Mouse (Mus musculus): Measurements from ENCODE around the gene Psg22.

GRCm38 (mm10) chr7:18685586-18685985, 32.3 kb upstream of the Psg22 start:
- TF ChIP-seq CTCF (IDR thresholded peaks at IDR 0.05) (no peak), POLR2A (IDR thresholded peaks at IDR 0.05; ENCODE audit: insufficient read depth, low read depth, low read length) (no peak)

Measured in heart, adult 2 months (tissue).